Mouse (Mus musculus) CH12.LX (cell line): Measurements from ENCODE around the gene Oxsm. TPM values are rescaled to one million over a fixed set of nuclear protein-coding genes. Genes with fewer than 3 reads are reported as not detected.

Source experiments
- DNase-seq: peaks from one replicate; pipeline ENCODE4 v3.0.0-alpha.2; 2013; ENCODE audit errors: extremely low read depth
- H3K27ac ChIP-seq: 2 replicates; pipeline ENCODE4 v1.5.1; 2012; ENCODE audit warnings: low read depth, mild to moderate bottlenecking, control low read depth, moderate library complexity; ENCODE audit not compliant: insufficient read depth
- H3K27me3 ChIP-seq: replicated peaks from 2 replicates; pipeline ENCODE3; 2012; ENCODE audit warnings: inconsistent platforms
- H3K36me3 ChIP-seq, 2 experiments: replicated peaks in 1 of 2; 2 replicates each; pipeline versions ENCODE3 to v1.6.1; 2012; ENCODE audit warnings: inconsistent platforms in 1 of 2, low read length in 1 of 2, mild to moderate bottlenecking in 1 of 2, mixed read lengths in 1 of 2, moderate library complexity in 1 of 2; ENCODE audit not compliant: control insufficient read depth in 1 of 2, insufficient read depth in 1 of 2
- H3K4me1 ChIP-seq, 2 experiments: 2 replicates each; pipeline ENCODE4 v1.6.1; 2012; ENCODE audit warnings: inconsistent platforms in 1 of 2, moderate library complexity in 1 of 2; ENCODE audit not compliant: insufficient read depth in 2 of 2, control insufficient read depth in 1 of 2
- H3K4me2 ChIP-seq: 2 replicates; pipeline ENCODE4 v1.6.1; 2012; ENCODE audit warnings: low read depth, mild to moderate bottlenecking, control low read depth; ENCODE audit not compliant: poor library complexity, insufficient read depth, severe bottlenecking
- H3K4me3 ChIP-seq, 3 experiments: fragments of 150-350 bp in 1 of 3; sonication (generic) in 1 of 3; replicated peaks in 1 of 3; 2 replicates each; pipeline versions ENCODE3 to v1.5.1; 2011 to 2012; ENCODE audit warnings: low read depth in 2 of 3, low read length in 2 of 3, mild to moderate bottlenecking in 2 of 3, moderate library complexity in 2 of 3, control low read depth in 1 of 3, improper control_type of control experiment in 1 of 3, inconsistent platforms in 1 of 3, mixed read lengths in 1 of 3; ENCODE audit not compliant: poor library complexity in 1 of 3
- H3K79me2 ChIP-seq: replicated peaks from 2 replicates; pipeline ENCODE4 v1.6.1; 2012; ENCODE audit warnings: mild to moderate bottlenecking, moderate library complexity; ENCODE audit not compliant: control insufficient read depth, poor library complexity, insufficient read depth, severe bottlenecking; ENCODE audit errors: extremely low read depth
- H3K9ac ChIP-seq: 2 replicates; pipeline ENCODE4 v1.6.1; 2012; ENCODE audit warnings: low read depth, mild to moderate bottlenecking, control low read depth, moderate library complexity; ENCODE audit not compliant: insufficient read depth
- H3K9me3 ChIP-seq: replicated peaks from 2 replicates; pipeline ENCODE3; 2012; ENCODE audit warnings: low read length, inconsistent platforms, mixed read lengths
- BHLHE40 ChIP-seq: IDR thresholded peaks from 2 replicates; pipeline ENCODE4 v1.6.1; 2011; ENCODE audit warnings: mild to moderate bottlenecking, low read depth, low read length, improper control_type of control experiment
- CHD1 ChIP-seq: IDR thresholded peaks from 2 replicates; pipeline ENCODE4 v1.6.1; 2012; ENCODE audit warnings: low read depth, low read length, improper control_type of control experiment, inconsistent platforms
- CHD2 ChIP-seq: IDR thresholded peaks from 2 replicates; pipeline ENCODE4 v1.6.1; 2011; ENCODE audit warnings: low read length, improper control_type of control experiment
- E2F4 ChIP-seq: IDR thresholded peaks from 2 replicates; pipeline ENCODE4 v1.6.1; 2011; ENCODE audit warnings: low read depth, low read length, improper control_type of control experiment; ENCODE audit not compliant: insufficient replicate concordance
- ELF1 ChIP-seq: IDR thresholded peaks from 2 replicates; pipeline ENCODE4 v1.6.1; 2014; ENCODE audit warnings: low read depth, mild to moderate bottlenecking, inconsistent platforms, low read length, improper control_type of control experiment
- EP300 ChIP-seq: IDR thresholded peaks from 2 replicates; pipeline ENCODE4 v1.6.1; 2011; ENCODE audit warnings: low read length, improper control_type of control experiment
- ETS1 ChIP-seq: conservative IDR thresholded peaks from 2 replicates; pipeline ENCODE4 v1.6.1; 2012; ENCODE audit warnings: low read depth, mild to moderate bottlenecking, inconsistent platforms, low read length, improper control_type of control experiment, moderate library complexity
- IRF4 ChIP-seq: IDR thresholded peaks from 2 replicates; pipeline ENCODE4 v1.6.1; 2014; ENCODE audit warnings: low read depth, mild to moderate bottlenecking, inconsistent platforms, low read length, improper control_type of control experiment
- JUN ChIP-seq: IDR thresholded peaks from 2 replicates; pipeline ENCODE4 v1.6.1; 2011; ENCODE audit warnings: low read depth, mild to moderate bottlenecking, low read length, improper control_type of control experiment, moderate library complexity; ENCODE audit not compliant: insufficient read depth
- JUND ChIP-seq: conservative IDR thresholded peaks from 2 replicates; pipeline ENCODE4 v1.6.1; 2011; ENCODE audit warnings: low read depth, low read length, improper control_type of control experiment
- MAFK ChIP-seq: IDR thresholded peaks from 2 replicates; pipeline ENCODE4 v1.6.1; 2011; ENCODE audit warnings: low read length, improper control_type of control experiment; ENCODE audit not compliant: insufficient replicate concordance
- MAX ChIP-seq: IDR thresholded peaks from 2 replicates; pipeline ENCODE4 v1.6.1; 2011; ENCODE audit warnings: low read length, improper control_type of control experiment
- MAZ ChIP-seq: IDR thresholded peaks from 2 replicates; pipeline ENCODE4 v1.6.1; 2012; ENCODE audit warnings: low read depth, mild to moderate bottlenecking, inconsistent platforms, low read length, improper control_type of control experiment, moderate library complexity
- MEF2A ChIP-seq: IDR thresholded peaks from 2 replicates; pipeline ENCODE4 v1.6.1; 2014; ENCODE audit warnings: low read depth, mild to moderate bottlenecking, inconsistent platforms, low read length, improper control_type of control experiment, borderline replicate concordance
- MXI1 ChIP-seq: IDR thresholded peaks from 2 replicates; pipeline ENCODE4 v1.6.1; 2011; ENCODE audit warnings: mild to moderate bottlenecking, low read depth, low read length, improper control_type of control experiment
- NELFE ChIP-seq: IDR thresholded peaks from 2 replicates; pipeline ENCODE4 v1.6.1; 2011; ENCODE audit warnings: low read depth, low read length, improper control_type of control experiment
- POLR2A ChIP-seq: IDR thresholded peaks from 2 replicates; pipeline ENCODE4 v1.6.1; 2011; ENCODE audit warnings: low read depth, mild to moderate bottlenecking, improper control_type of control experiment, low read length
- POLR2AphosphoS2 ChIP-seq: IDR thresholded peaks from 2 replicates; pipeline ENCODE4 v1.6.1; 2011; ENCODE audit warnings: low read depth, low read length, improper control_type of control experiment
- RCOR1 ChIP-seq: conservative IDR thresholded peaks from 2 replicates; pipeline ENCODE4 v1.6.1; 2012; ENCODE audit warnings: low read depth, mild to moderate bottlenecking, inconsistent platforms, low read length, improper control_type of control experiment
- TBP ChIP-seq: conservative IDR thresholded peaks from 2 replicates; pipeline ENCODE4 v1.6.1; 2011; ENCODE audit warnings: low read depth, low read length, improper control_type of control experiment
- TCF12 ChIP-seq: IDR thresholded peaks from 2 replicates; pipeline ENCODE4 v1.6.1; 2014; ENCODE audit warnings: low read depth, mild to moderate bottlenecking, inconsistent platforms, low read length, improper control_type of control experiment
- USF1 ChIP-seq: IDR thresholded peaks from 2 replicates; pipeline ENCODE4 v1.6.1; 2014; ENCODE audit warnings: low read depth, mild to moderate bottlenecking, inconsistent platforms, low read length, improper control_type of control experiment
- USF2 ChIP-seq: conservative IDR thresholded peaks from 2 replicates; pipeline ENCODE4 v1.6.1; 2011; ENCODE audit warnings: low read depth, low read length, improper control_type of control experiment
- ZKSCAN1 ChIP-seq: IDR thresholded peaks from 2 replicates; pipeline ENCODE4 v1.6.1; 2012; ENCODE audit warnings: low read depth, inconsistent platforms, low read length, improper control_type of control experiment, borderline replicate concordance
- ZMIZ1 ChIP-seq: IDR thresholded peaks from 2 replicates; pipeline ENCODE4 v1.6.1; 2012; ENCODE audit warnings: low read depth, mild to moderate bottlenecking, inconsistent platforms, low read length, improper control_type of control experiment
- dilution Hi-C: fragments of 300-500 bp; cut with MboI; formaldehyde crosslinking; loops from 2 replicates; pipeline ENCODE4 v1.14.3; 2020; ENCODE audit warnings: low sequenced_read_pairs; ENCODE audit not compliant: extremely low pct_unique_long_range_greater_than_20kb, extremely low pct_ligation_motif_present
- in situ Hi-C: fragments of 300-500 bp; cut with MboI; formaldehyde crosslinking; loops from 3 replicates; pipeline ENCODE4 v1.14.3; 2019; ENCODE audit warnings: low sequenced_read_pairs, low pct_ligation_motif_present, low pct_unique_long_range_greater_than_20kb, mixed read lengths
- polyA plus RNA-seq: library from polyadenylated mRNA; unstranded; fragments of >175 nt; gene quantifications from 2 replicates; pipeline ENCODE4 v1.2.1, GENCODE M21; 2012; ENCODE audit warnings: low read depth; ENCODE audit not compliant: insufficient read length
- total RNA-seq, 2 experiments: library from RNA; depleted of rRNA; stranded (reverse); fragments of 300-350 nt in 1 of 2; fragments of >200 nt in 1 of 2; gene quantifications; 2 replicates each; pipeline ENCODE4 v1.2.3; 2012 to 2014

Gene Oxsm
- total and polyA plus RNA-seq, 3 experiments = 6.6 to 10.8 (median 8.7) TPM

DNA sequence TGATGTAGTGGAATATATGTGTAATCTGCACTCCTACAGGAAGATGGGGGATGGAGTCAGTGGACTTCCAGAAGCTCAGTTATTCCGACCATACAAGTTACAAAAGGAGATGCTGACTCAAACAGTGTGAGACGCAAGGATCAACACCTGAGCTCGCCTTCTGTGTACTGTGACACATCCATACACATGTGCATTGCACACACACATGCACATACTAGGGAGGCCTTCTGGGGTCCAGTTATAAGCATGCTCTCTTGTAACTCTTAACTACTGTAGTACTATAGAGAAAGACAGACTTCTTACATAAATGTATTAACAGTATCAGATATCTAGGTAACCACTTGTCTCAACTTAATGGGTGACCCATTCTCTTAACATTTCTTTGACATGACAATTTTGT is 24.1 kb upstream of the Oxsm start:
- Histone ChIP-seq H3K9ac (no peak overlapping the region), H3K4me1 (peaks cover 0 to 8% of the 10 kb centered on the region in 2 experiments; a peak in 1 of 4 replicates), H3K27me3 (no peaks in the 10 kb centered on the region), H3K36me3 (peaks cover 5 to 29% of the 10 kb centered on the region in 2 experiments), H3K4me3 (no peak overlapping the region), H3K79me2 (no peaks in the 10 kb centered on the region), H3K9me3 (no peaks in the 10 kb centered on the region), H3K27ac (no peak overlapping the region), H3K4me2 (no peak overlapping the region)
- dilution Hi-C loops = no loop called here
- in situ Hi-C loops = no loop called here
- no peak for DNase-seq
- TF ChIP-seq JUN (no peak), MXI1 (no peak), EP300 (no peak), POLR2AphosphoS2 (no peak), MEF2A (no peak), BHLHE40 (no peak), RCOR1 (no peak), ETS1 (no peak), TBP (no peak), MAFK (no peak), ZMIZ1 (no peak), MAZ (no peak), POLR2A (no peak), CHD2 (no peak), ZKSCAN1 (no peak), IRF4 (no peak), MAX (no peak), USF1 (no peak)

DNA sequence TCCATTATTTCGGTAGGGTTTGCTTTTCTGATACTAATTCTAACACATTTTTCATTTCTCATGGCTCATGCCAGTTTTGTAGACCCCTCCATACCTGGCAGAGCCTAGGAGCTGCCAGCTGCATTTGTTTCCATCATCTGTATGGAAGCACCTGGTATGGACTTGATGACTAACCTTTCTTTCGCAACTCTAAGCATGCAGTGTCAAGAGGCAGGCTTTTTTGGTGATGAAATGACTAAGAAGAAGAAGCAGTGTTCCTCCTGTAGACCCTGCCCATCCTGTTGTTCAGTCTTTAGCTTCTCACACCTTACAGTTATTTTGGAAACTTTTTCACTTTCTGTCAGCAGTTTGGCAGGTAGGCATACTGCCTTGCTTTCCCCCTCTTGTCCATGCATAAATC is 20.2 kb upstream of the Oxsm start:
- in situ Hi-C loops (no loop called here), dilution Hi-C loops (no loop called here)
- H3K79me2 ChIP-seq = no peaks in the 10 kb centered on the region
- TF ChIP-seq CHD1 (no peak), NELFE (no peak), JUN (peak; percentile 55), USF2 (no peak), ELF1 (no peak), E2F4 (no peak), ETS1 (peak; percentile 54), EP300 (peak; percentile 72), TCF12 (peak; percentile 57; the same call in 1 of the 2 replicates), IRF4 (peak; percentile 75), JUND (peak; percentile 79), MXI1 (0 out of 2 replicates have a peak, but pooled peaks have one; percentile 22), BHLHE40 (peak; percentile 44; the same call in 1 of the 2 replicates)
- H3K27ac ChIP-seq = no peak overlapping the region
- no peaks in the 10 kb centered on the region for H3K9me3 ChIP-seq
- no peak overlapping the region for H3K9ac ChIP-seq
- no peaks in the 10 kb centered on the region for H3K27me3 ChIP-seq
- peaks cover 5 to 38% of the 10 kb centered on the region in 2 experiments for H3K36me3 ChIP-seq
- peaks cover 2 to 19% of the 10 kb centered on the region in 2 experiments; a peak in 3 of 4 replicates for H3K4me1 ChIP-seq
- no peak overlapping the region for H3K4me3 ChIP-seq
- DNase-seq = no peak
- no peak overlapping the region for H3K4me2 ChIP-seq
